Mouse (Mus musculus) cerebellum, adult 2 months (tissue): ENCODE results near the gene Vmn1r204.

Experiments
- CTCF ChIP-seq: fragments of 200-500 bp; IDR thresholded peaks from 2 replicates; pipeline ENCODE4 v1.5.1; 2011; ENCODE audit warnings: low read depth, mild to moderate bottlenecking, control low read depth, low read length, moderate library complexity, borderline replicate concordance; ENCODE audit not compliant: insufficient read depth
- POLR2A ChIP-seq: fragments of 200-500 bp; IDR thresholded peaks from 2 replicates; pipeline ENCODE4 v1.6.1; 2011; ENCODE audit warnings: low read length, control low read depth, borderline replicate concordance; ENCODE audit not compliant: insufficient read depth

DNA sequence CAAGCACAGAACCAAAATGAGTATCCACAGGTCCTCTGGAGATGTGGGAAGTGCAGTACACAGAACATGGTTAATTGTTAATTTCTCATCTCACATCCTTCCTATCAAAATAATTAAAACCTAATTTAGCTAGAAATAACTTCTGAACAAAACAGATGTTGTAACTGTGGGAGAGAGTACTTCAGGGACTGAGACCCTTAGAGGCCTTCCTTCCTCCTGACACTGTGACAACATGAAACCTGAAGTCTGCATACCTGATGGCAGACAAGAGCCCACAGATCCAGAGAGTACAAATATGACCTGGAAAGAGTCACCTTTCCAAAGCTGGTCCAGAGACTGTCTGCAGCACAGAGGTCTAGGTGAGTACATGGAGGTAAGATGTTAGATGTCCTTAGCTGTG lies 35.2 kb upstream of the Vmn1r204 start, which contains the start of gene Vmn1r203:
- TF ChIP-seq POLR2A (no peak), CTCF (no peak)
